Mouse (Mus musculus) cerebellum, adult 2 months (tissue): ENCODE data around the gene Cnnm2.

ENCODE experiments used
- CTCF ChIP-seq: fragments of 200-500 bp; IDR thresholded peaks from 2 replicates; pipeline ENCODE4 v1.5.1; 2011; ENCODE audit warnings: low read depth, mild to moderate bottlenecking, control low read depth, low read length, moderate library complexity, borderline replicate concordance; ENCODE audit not compliant: insufficient read depth
- POLR2A ChIP-seq: fragments of 200-500 bp; IDR thresholded peaks from 2 replicates; pipeline ENCODE4 v1.6.1; 2011; ENCODE audit warnings: low read length, control low read depth, borderline replicate concordance; ENCODE audit not compliant: insufficient read depth

- TF ChIP-seq CTCF, result peak; percentile 89
- TF ChIP-seq POLR2A, result no peak
Measured at GRCm38 (mm10) chr19:46878346-46878745, 117.0 kb downstream of the Cnnm2 start.
